Mouse (Mus musculus) midbrain, embryonic 13.5 days (tissue): ENCODE data around the gene Tef. TPM values are rescaled to one million over a fixed set of nuclear protein-coding genes. Genes with fewer than 3 reads are reported as not detected.

Experiments used
- ATAC-seq: fragments of 200-750 bp; cut with Nextera tagmentation; 2 replicates; pipeline ENCODE4 v1.8.0; 2017; ENCODE audit warnings: mild to moderate bottlenecking, moderate TSS enrichment, moderate library complexity
- H3K27ac ChIP-seq: fragments of 300-500 bp; sonication (generic); 2 replicates; pipeline ENCODE4 v1.5.1; 2015; ENCODE audit warnings: inconsistent platforms, mild to moderate bottlenecking, moderate library complexity
- H3K27me3 ChIP-seq: fragments of 300-500 bp; sonication (generic); 2 replicates; pipeline ENCODE4 v1.6.1; 2015; ENCODE audit warnings: mild to moderate bottlenecking, inconsistent platforms
- H3K36me3 ChIP-seq: fragments of 300-500 bp; sonication (generic); 2 replicates; pipeline ENCODE4 v1.6.1; 2015; ENCODE audit warnings: mild to moderate bottlenecking, inconsistent platforms
- H3K4me1 ChIP-seq: fragments of 300-500 bp; sonication (generic); replicated peaks from 2 replicates; pipeline ENCODE4 v1.6.1; 2015; ENCODE audit warnings: inconsistent platforms
- H3K4me2 ChIP-seq: fragments of 300-500 bp; sonication (generic); replicated peaks from 2 replicates; pipeline ENCODE4 v1.6.1; 2015; ENCODE audit warnings: moderate library complexity, mild to moderate bottlenecking, inconsistent platforms
- H3K4me3 ChIP-seq: fragments of 300-500 bp; sonication (generic); replicated peaks from 2 replicates; pipeline ENCODE4 v1.5.1; 2015; ENCODE audit warnings: mild to moderate bottlenecking, inconsistent platforms
- H3K9ac ChIP-seq: fragments of 300-500 bp; sonication (generic); replicated peaks from 2 replicates; pipeline ENCODE4 v1.6.1; 2015; ENCODE audit warnings: mild to moderate bottlenecking, inconsistent platforms
- H3K9me3 ChIP-seq: fragments of 300-500 bp; sonication (generic); 2 replicates; pipeline ENCODE4 v1.6.1; 2016; ENCODE audit warnings: mild to moderate bottlenecking, inconsistent platforms
- WGBS: fragments of 180-500 bp; shearing (Covaris S2); methylation state at CpG from one replicate; pipeline ENCODE4 v1.1.7; 2015; 5-methylcytosine and 5-hydroxymethylcytosine counted together
- polyA plus RNA-seq: library from polyadenylated mRNA; unstranded; fragments of >200 nt; fragmentation: Nextera tagmentation; extraction: Ambion mirVana; gene quantifications from 2 replicates; pipeline ENCODE4 v1.2.1, GENCODE M21; 2015

Gene Tef
- 21.5 and 23.3 TPM in 2 replicates for polyA plus RNA-seq

- Histone ChIP-seq H3K27me3 (0 out of 2 replicates have a peak, but pooled peaks cover 3% of the 10 kb centered on the region), H3K4me1 (peaks cover 30% of the 10 kb centered on the region), H3K4me2 (peak within 1 kb of the TSS; percentile 52), H3K36me3 (peaks cover 4% of the 10 kb centered on the region; the same call in 1 of the 2 replicates), H3K4me3 (peak within 1 kb of the TSS; percentile 21), H3K27ac (peak within 1 kb of the TSS; percentile 49), H3K9me3 (no peaks in the 10 kb centered on the region), H3K9ac (peak within 1 kb of the TSS; percentile 54)
- 28% methylated on average over 19 of the region's 19 CpGs for WGBS
- peak; percentile 98 for ATAC-seq
Observed at GRCm38 (mm10) chr15:81802001-81802890, at the start of gene Tef. Gene Tef (plus strand): TSS chr15:81802421.

GRCm38 (mm10) chr15:81753669-81754068 is 48.6 kb upstream of the Tef start:
- ATAC-seq, result no peak
- no peak overlapping the region for H3K4me3 ChIP-seq
- no peaks in the 10 kb centered on the region for H3K27me3 ChIP-seq
- 94% methylated on average over 9 of the region's 9 CpGs for WGBS
- H3K36me3 ChIP-seq, result peaks cover 14% of the 10 kb centered on the region
- H3K4me1 ChIP-seq, result peaks cover 7% of the 10 kb centered on the region
- no peak overlapping the region for H3K27ac ChIP-seq
- H3K9ac ChIP-seq, result no peak overlapping the region
- no peak overlapping the region for H3K4me2 ChIP-seq
- no peaks in the 10 kb centered on the region for H3K9me3 ChIP-seq

- H3K4me1 ChIP-seq, result no peaks in the 10 kb centered on the region
- no peaks in the 10 kb centered on the region for H3K9me3 ChIP-seq
- WGBS, result 91% methylated on average over 5 of the region's 5 CpGs
- no peak overlapping the region for H3K4me2 ChIP-seq
- no peak overlapping the region for H3K9ac ChIP-seq
- no peaks in the 10 kb centered on the region for H3K27me3 ChIP-seq
- ATAC-seq, result no peak
- peaks cover 14% of the 10 kb centered on the region for H3K36me3 ChIP-seq
- H3K4me3 ChIP-seq, result no peak overlapping the region
- H3K27ac ChIP-seq, result no peak overlapping the region
Observed at GRCm38 (mm10) chr15:81758701-81759100, 43.5 kb upstream of the Tef start.

GRCm38 (mm10) chr15:81759542-81759941 is 42.7 kb upstream of the Tef start:
- H3K9ac ChIP-seq, result no peak overlapping the region
- H3K9me3 ChIP-seq, result no peaks in the 10 kb centered on the region
- ATAC-seq, result no peak
- no peak overlapping the region for H3K4me2 ChIP-seq
- no peak overlapping the region for H3K4me3 ChIP-seq
- no peaks in the 10 kb centered on the region for H3K4me1 ChIP-seq
- no peaks in the 10 kb centered on the region for H3K27me3 ChIP-seq
- 99% methylated on average over 3 of the region's 3 CpGs for WGBS
- H3K36me3 ChIP-seq, result peaks cover 14% of the 10 kb centered on the region
- no peak overlapping the region for H3K27ac ChIP-seq

GRCm38 (mm10) chr15:81760361-81761079 is 41.7 kb upstream of the Tef start:
- Histone ChIP-seq H3K36me3 (peaks cover 7% of the 10 kb centered on the region), H3K4me3 (no peak overlapping the region), H3K9ac (no peak overlapping the region), H3K27ac (no peak overlapping the region), H3K9me3 (no peaks in the 10 kb centered on the region), H3K27me3 (no peaks in the 10 kb centered on the region), H3K4me1 (no peaks in the 10 kb centered on the region), H3K4me2 (no peak overlapping the region)
- no peak for ATAC-seq
- 93% methylated on average over 5 of the region's 5 CpGs for WGBS

GRCm38 (mm10) chr15:81761381-81761780 is 40.8 kb upstream of the Tef start:
- 90% methylated on average over 7 of the region's 7 CpGs for WGBS
- ATAC-seq, result no peak
- no peak overlapping the region for H3K9ac ChIP-seq
- H3K27ac ChIP-seq, result no peak overlapping the region
- no peak overlapping the region for H3K4me2 ChIP-seq
- no peaks in the 10 kb centered on the region for H3K4me1 ChIP-seq
- no peaks in the 10 kb centered on the region for H3K27me3 ChIP-seq
- peaks cover 6% of the 10 kb centered on the region; the same call in 1 of the 2 replicates for H3K36me3 ChIP-seq
- no peak overlapping the region for H3K4me3 ChIP-seq
- H3K9me3 ChIP-seq, result no peaks in the 10 kb centered on the region

GRCm38 (mm10) chr15:81761959-81762358 is 40.3 kb upstream of the Tef start:
- H3K36me3 ChIP-seq, result peaks cover 6% of the 10 kb centered on the region; the same call in 1 of the 2 replicates
- H3K27me3 ChIP-seq, result no peaks in the 10 kb centered on the region
- H3K9ac ChIP-seq, result no peak overlapping the region
- no peak for ATAC-seq
- H3K4me3 ChIP-seq, result no peak overlapping the region
- no peak overlapping the region for H3K27ac ChIP-seq
- H3K9me3 ChIP-seq, result no peaks in the 10 kb centered on the region
- H3K4me2 ChIP-seq, result no peak overlapping the region
- H3K4me1 ChIP-seq, result no peaks in the 10 kb centered on the region
- WGBS, result 85% methylated on average over 3 of the region's 3 CpGs

- H3K4me2 ChIP-seq, result no peak overlapping the region
- WGBS, result 96% methylated on average over 6 of the region's 6 CpGs
- no peaks in the 10 kb centered on the region for H3K9me3 ChIP-seq
- no peak overlapping the region for H3K4me3 ChIP-seq
- no peaks in the 10 kb centered on the region for H3K27me3 ChIP-seq
- ATAC-seq, result no peak
- no peak overlapping the region for H3K27ac ChIP-seq
- H3K36me3 ChIP-seq, result peaks cover 27% of the 10 kb centered on the region
- no peak overlapping the region for H3K9ac ChIP-seq
- H3K4me1 ChIP-seq, result no peaks in the 10 kb centered on the region
Observed at GRCm38 (mm10) chr15:81764573-81764972, 37.6 kb upstream of the Tef start.

GRCm38 (mm10) chr15:81765651-81766050 is 36.6 kb upstream of the Tef start:
- Histone ChIP-seq H3K4me3 (no peak overlapping the region), H3K9ac (no peak overlapping the region), H3K4me2 (no peak overlapping the region), H3K9me3 (no peaks in the 10 kb centered on the region), H3K27ac (no peak overlapping the region), H3K27me3 (no peaks in the 10 kb centered on the region), H3K36me3 (peaks cover 38% of the 10 kb centered on the region), H3K4me1 (no peaks in the 10 kb centered on the region)
- no peak for ATAC-seq
- WGBS, result 90% methylated on average over 9 of the region's 9 CpGs

- H3K9me3 ChIP-seq, result no peaks in the 10 kb centered on the region
- ATAC-seq, result no peak
- no peak overlapping the region for H3K27ac ChIP-seq
- H3K4me3 ChIP-seq, result no peak overlapping the region
- H3K9ac ChIP-seq, result no peak overlapping the region
- H3K36me3 ChIP-seq, result peaks cover 41% of the 10 kb centered on the region
- H3K4me2 ChIP-seq, result no peak overlapping the region
- no peaks in the 10 kb centered on the region for H3K27me3 ChIP-seq
- no peaks in the 10 kb centered on the region for H3K4me1 ChIP-seq
- WGBS, result 97% methylated on average over 5 of the region's 5 CpGs
Observed at GRCm38 (mm10) chr15:81766439-81766838, 35.8 kb upstream of the Tef start.

GRCm38 (mm10) chr15:81769037-81769436 is 33.2 kb upstream of the Tef start:
- peaks cover 60% of the 10 kb centered on the region for H3K36me3 ChIP-seq
- H3K4me2 ChIP-seq, result no peak overlapping the region
- no peak; the same call in 1 of the 2 replicates for ATAC-seq
- H3K4me1 ChIP-seq, result no peaks in the 10 kb centered on the region
- H3K27me3 ChIP-seq, result no peaks in the 10 kb centered on the region
- H3K9me3 ChIP-seq, result no peaks in the 10 kb centered on the region
- H3K9ac ChIP-seq, result no peak overlapping the region
- no peak overlapping the region for H3K27ac ChIP-seq
- WGBS, result 58% methylated on average over 13 of the region's 13 CpGs
- no peak overlapping the region for H3K4me3 ChIP-seq

- no peak for ATAC-seq
Observed at GRCm38 (mm10) chr15:81772431-81773120, 29.6 kb upstream of the Tef start.

More at GRCm38 (mm10) chr15:81772431-81773120, 29.6 kb upstream of the Tef start:
- Histone ChIP-seq H3K9me3 (no peaks in the 10 kb centered on the region), H3K4me3 (no peak overlapping the region), H3K36me3 (peaks cover 95% of the 10 kb centered on the region), H3K27ac (no peak overlapping the region), H3K4me1 (no peaks in the 10 kb centered on the region), H3K27me3 (no peaks in the 10 kb centered on the region), H3K9ac (no peak overlapping the region), H3K4me2 (no peak overlapping the region)
- WGBS, result 89% methylated on average over 20 of the region's 20 CpGs
